ENCODE assay signal across 22 mouse cellular contexts in genomic region chr8:123428939-123429721, GRCm38 (mm10). TPM values are rescaled to one million over a fixed set of nuclear protein-coding genes. Genes with fewer than 3 reads are reported as not detected.
"Had no signal": no experiment of that assay in that cellular context is flagged by ENCODE, and none has a peak within 500 bp of the region (broad histone marks: within the 10 kb centered on the region; RNA-seq: fewer than 3 reads in every experiment).

No protein-coding gene starts in this region.

- H3K4me2 ChIP-seq: lung, embryonic 14.5 days; neural tube, embryonic 13.5 days; neural tube, embryonic 15.5 days; stomach, embryonic 15.5 days had no signal

- DNase-seq: lung, adult 18-20 months; lung, embryonic 14.5 days; lung, postnatal 10 days; lung, postnatal 4 days; midbrain, embryonic 14.5 days; retina, postnatal 1 day; right cerebral cortex, adult 18-20 months; thymus, adult 2 months; thymus, postnatal 25 days; thymus, postnatal 4 days had no signal

- H3K27ac ChIP-seq: midbrain, embryonic 10.5 days; neural tube, embryonic 13.5 days; neural tube, embryonic 15.5 days; stomach, embryonic 15.5 days; stomach, postnatal 0 days had no signal

- H3K9ac ChIP-seq: lung, embryonic 14.5 days; neural tube, embryonic 13.5 days; neural tube, embryonic 15.5 days; stomach, embryonic 15.5 days had no signal

- H3K4me1 ChIP-seq: midbrain, embryonic 10.5 days; neural tube, embryonic 13.5 days; neural tube, embryonic 15.5 days; stomach, embryonic 15.5 days had no signal

- H3K27me3 ChIP-seq: neural tube, embryonic 13.5 days; neural tube, embryonic 15.5 days; stomach, embryonic 15.5 days had no signal

- H3K36me3 ChIP-seq: midbrain, embryonic 10.5 days; neural tube, embryonic 13.5 days; neural tube, embryonic 15.5 days; stomach, embryonic 15.5 days had no signal

- H3K4me3 ChIP-seq: midbrain, embryonic 10.5 days; myocyte; neural tube, embryonic 13.5 days; neural tube, embryonic 15.5 days; stomach, embryonic 15.5 days had no signal

- ATAC-seq: midbrain, embryonic 16.5 days had no signal

RNA-seq across cellular contexts. Expression of gene Mc1r, which starts 22.2 kb away (rescaled TPM):
- total RNA-seq: megakaryocyte, adult 5-6 weeks had no signal
- polyA plus RNA-seq: liver, embryonic 16.5 days; lung, embryonic 14.5 days; lung, embryonic 16.5 days; neural tube, embryonic 11.5 days; spleen, adult 2 months; stomach, embryonic 15.5 days; stomach, postnatal 0 days had no signal
